Mouse (Mus musculus) CH12.LX (cell line): ENCODE data around the gene Cand1. TPM values are rescaled to one million over a fixed set of nuclear protein-coding genes. Genes with fewer than 3 reads are reported as not detected.

Source experiments
- DNase-seq: peaks from one replicate; pipeline ENCODE4 v3.0.0-alpha.2; 2013; ENCODE audit errors: extremely low read depth
- H3K27ac ChIP-seq: 2 replicates; pipeline ENCODE4 v1.5.1; 2012; ENCODE audit warnings: low read depth, mild to moderate bottlenecking, control low read depth, moderate library complexity; ENCODE audit not compliant: insufficient read depth
- H3K27me3 ChIP-seq: replicated peaks from 2 replicates; pipeline ENCODE3; 2012; ENCODE audit warnings: inconsistent platforms
- H3K36me3 ChIP-seq, 2 experiments: replicated peaks in 1 of 2; 2 replicates each; pipeline versions ENCODE3 to v1.6.1; 2012; ENCODE audit warnings: inconsistent platforms in 1 of 2, low read length in 1 of 2, mild to moderate bottlenecking in 1 of 2, mixed read lengths in 1 of 2, moderate library complexity in 1 of 2; ENCODE audit not compliant: control insufficient read depth in 1 of 2, insufficient read depth in 1 of 2
- H3K4me1 ChIP-seq, 2 experiments: 2 replicates each; pipeline ENCODE4 v1.6.1; 2012; ENCODE audit warnings: inconsistent platforms in 1 of 2, moderate library complexity in 1 of 2; ENCODE audit not compliant: insufficient read depth in 2 of 2, control insufficient read depth in 1 of 2
- H3K4me2 ChIP-seq: 2 replicates; pipeline ENCODE4 v1.6.1; 2012; ENCODE audit warnings: low read depth, mild to moderate bottlenecking, control low read depth; ENCODE audit not compliant: poor library complexity, insufficient read depth, severe bottlenecking
- H3K4me3 ChIP-seq, 3 experiments: fragments of 150-350 bp in 1 of 3; sonication (generic) in 1 of 3; replicated peaks in 1 of 3; 2 replicates each; pipeline versions ENCODE3 to v1.5.1; 2011 to 2012; ENCODE audit warnings: low read depth in 2 of 3, low read length in 2 of 3, mild to moderate bottlenecking in 2 of 3, moderate library complexity in 2 of 3, control low read depth in 1 of 3, improper control_type of control experiment in 1 of 3, inconsistent platforms in 1 of 3, mixed read lengths in 1 of 3; ENCODE audit not compliant: poor library complexity in 1 of 3
- H3K79me2 ChIP-seq: replicated peaks from 2 replicates; pipeline ENCODE4 v1.6.1; 2012; ENCODE audit warnings: mild to moderate bottlenecking, moderate library complexity; ENCODE audit not compliant: control insufficient read depth, poor library complexity, insufficient read depth, severe bottlenecking; ENCODE audit errors: extremely low read depth
- H3K9ac ChIP-seq: 2 replicates; pipeline ENCODE4 v1.6.1; 2012; ENCODE audit warnings: low read depth, mild to moderate bottlenecking, control low read depth, moderate library complexity; ENCODE audit not compliant: insufficient read depth
- H3K9me3 ChIP-seq: replicated peaks from 2 replicates; pipeline ENCODE3; 2012; ENCODE audit warnings: low read length, inconsistent platforms, mixed read lengths
- BHLHE40 ChIP-seq: IDR thresholded peaks from 2 replicates; pipeline ENCODE4 v1.6.1; 2011; ENCODE audit warnings: mild to moderate bottlenecking, low read depth, low read length, improper control_type of control experiment
- CTCF ChIP-seq, 2 experiments: IDR thresholded peaks in 1 of 2; conservative IDR thresholded peaks in 1 of 2; 2 replicates each; pipeline ENCODE4 v1.5.1; 2011 to 2012; ENCODE audit warnings: low read depth in 2 of 2, low read length in 2 of 2, improper control_type of control experiment in 1 of 2, inconsistent platforms in 1 of 2, mild to moderate bottlenecking in 1 of 2, moderate library complexity in 1 of 2
- E2F4 ChIP-seq: IDR thresholded peaks from 2 replicates; pipeline ENCODE4 v1.6.1; 2011; ENCODE audit warnings: low read depth, low read length, improper control_type of control experiment; ENCODE audit not compliant: insufficient replicate concordance
- GABPA ChIP-seq: IDR thresholded peaks from 2 replicates; pipeline ENCODE4 v1.6.1; 2012; ENCODE audit warnings: low read depth, low read length, improper control_type of control experiment, inconsistent platforms; ENCODE audit not compliant: insufficient replicate concordance
- HCFC1 ChIP-seq: IDR thresholded peaks from 2 replicates; pipeline ENCODE4 v1.6.1; 2012; ENCODE audit warnings: low read depth, mild to moderate bottlenecking, inconsistent platforms, low read length, improper control_type of control experiment
- IRF4 ChIP-seq: IDR thresholded peaks from 2 replicates; pipeline ENCODE4 v1.6.1; 2014; ENCODE audit warnings: low read depth, mild to moderate bottlenecking, inconsistent platforms, low read length, improper control_type of control experiment
- MAFK ChIP-seq: IDR thresholded peaks from 2 replicates; pipeline ENCODE4 v1.6.1; 2011; ENCODE audit warnings: low read length, improper control_type of control experiment; ENCODE audit not compliant: insufficient replicate concordance
- MXI1 ChIP-seq: IDR thresholded peaks from 2 replicates; pipeline ENCODE4 v1.6.1; 2011; ENCODE audit warnings: mild to moderate bottlenecking, low read depth, low read length, improper control_type of control experiment
- NRF1 ChIP-seq: IDR thresholded peaks from 2 replicates; pipeline ENCODE4 v1.6.1; 2014; ENCODE audit warnings: low read depth, mild to moderate bottlenecking, inconsistent platforms, low read length, improper control_type of control experiment, moderate library complexity
- PAX5 ChIP-seq: IDR thresholded peaks from 2 replicates; pipeline ENCODE4 v1.6.1; 2012; ENCODE audit warnings: low read length, inconsistent platforms, mixed read lengths
- RCOR1 ChIP-seq: conservative IDR thresholded peaks from 2 replicates; pipeline ENCODE4 v1.6.1; 2012; ENCODE audit warnings: low read depth, mild to moderate bottlenecking, inconsistent platforms, low read length, improper control_type of control experiment
- USF2 ChIP-seq: conservative IDR thresholded peaks from 2 replicates; pipeline ENCODE4 v1.6.1; 2011; ENCODE audit warnings: low read depth, low read length, improper control_type of control experiment
- ZKSCAN1 ChIP-seq: IDR thresholded peaks from 2 replicates; pipeline ENCODE4 v1.6.1; 2012; ENCODE audit warnings: low read depth, inconsistent platforms, low read length, improper control_type of control experiment, borderline replicate concordance
- ZMIZ1 ChIP-seq: IDR thresholded peaks from 2 replicates; pipeline ENCODE4 v1.6.1; 2012; ENCODE audit warnings: low read depth, mild to moderate bottlenecking, inconsistent platforms, low read length, improper control_type of control experiment
- dilution Hi-C: fragments of 300-500 bp; cut with MboI; formaldehyde crosslinking; loops from 2 replicates; pipeline ENCODE4 v1.14.3; 2020; ENCODE audit warnings: low sequenced_read_pairs; ENCODE audit not compliant: extremely low pct_unique_long_range_greater_than_20kb, extremely low pct_ligation_motif_present
- in situ Hi-C: fragments of 300-500 bp; cut with MboI; formaldehyde crosslinking; loops from 3 replicates; pipeline ENCODE4 v1.14.3; 2019; ENCODE audit warnings: low sequenced_read_pairs, low pct_ligation_motif_present, low pct_unique_long_range_greater_than_20kb, mixed read lengths
- polyA plus RNA-seq: library from polyadenylated mRNA; unstranded; fragments of >175 nt; gene quantifications from 2 replicates; pipeline ENCODE4 v1.2.1, GENCODE M21; 2012; ENCODE audit warnings: low read depth; ENCODE audit not compliant: insufficient read length
- total RNA-seq, 2 experiments: library from RNA; depleted of rRNA; stranded (reverse); fragments of 300-350 nt in 1 of 2; fragments of >200 nt in 1 of 2; gene quantifications; 2 replicates each; pipeline ENCODE4 v1.2.3; 2012 to 2014

The Cand1 gene
- total and polyA plus RNA-seq, 3 experiments: 71.2 to 126 (median 97.5) TPM

- no peak overlapping the region for H3K27ac ChIP-seq
- H3K4me1 ChIP-seq: no peaks in the 10 kb centered on the region
- dilution Hi-C loops: no loop called here
- no peaks in the 10 kb centered on the region for H3K27me3 ChIP-seq
- H3K36me3 ChIP-seq: peaks cover 65 to 97% of the 10 kb centered on the region in 2 experiments
- no peak overlapping the region for H3K4me2 ChIP-seq
- H3K9ac ChIP-seq: no peak overlapping the region
- in situ Hi-C loops: no loop called here
- H3K9me3 ChIP-seq: no peaks in the 10 kb centered on the region
- no peak for TF ChIP-seq MAFK
- TF ChIP-seq HCFC1: no peak
- TF ChIP-seq E2F4: no peak
- TF ChIP-seq BHLHE40: no peak
- no peak for TF ChIP-seq MXI1
- TF ChIP-seq NRF1: no peak
- peaks cover 4% of the 10 kb centered on the region; the same call in 1 of the 2 replicates for H3K79me2 ChIP-seq
- H3K4me3 ChIP-seq: no peak overlapping the region
- no peak for DNase-seq
Measured at GRCm38 (mm10) chr10:119212443-119212842, 27.4 kb downstream of the Cand1 start.

GRCm38 (mm10) chr10:119211251-119211650 lies 28.6 kb downstream of the Cand1 start:
- Histone ChIP-seq H3K79me2 (peaks cover 4% of the 10 kb centered on the region; the same call in 1 of the 2 replicates), H3K27me3 (no peaks in the 10 kb centered on the region), H3K4me1 (no peaks in the 10 kb centered on the region), H3K36me3 (peaks cover 67 to 97% of the 10 kb centered on the region in 2 experiments), H3K9me3 (no peaks in the 10 kb centered on the region), H3K4me3 (no peak overlapping the region), H3K9ac (no peak overlapping the region), H3K4me2 (no peak overlapping the region)
- in situ Hi-C loops: no loop called here
- no peak for DNase-seq
- dilution Hi-C loops: no loop called here
- TF ChIP-seq ZMIZ1 (no peak), RCOR1 (no peak), HCFC1 (no peak), GABPA (no peak), CTCF (conservative IDR thresholded peaks at IDR 0.05 in 1 of 2, IDR thresholded peaks at IDR 0.05 in 1 of 2; ENCODE audit: low read depth in 2 of 2, low read length in 2 of 2) (no peak), MXI1 (no peak), IRF4 (no peak), ZKSCAN1 (no peak), E2F4 (no peak), PAX5 (no peak), BHLHE40 (no peak), USF2 (no peak)
- TF ChIP-seq, all 38 proteins: peak for 0
- H3K27ac ChIP-seq: no peak overlapping the region
